19 mouse cellular contexts compared by ENCODE assay signal in the genomic region with DNA sequence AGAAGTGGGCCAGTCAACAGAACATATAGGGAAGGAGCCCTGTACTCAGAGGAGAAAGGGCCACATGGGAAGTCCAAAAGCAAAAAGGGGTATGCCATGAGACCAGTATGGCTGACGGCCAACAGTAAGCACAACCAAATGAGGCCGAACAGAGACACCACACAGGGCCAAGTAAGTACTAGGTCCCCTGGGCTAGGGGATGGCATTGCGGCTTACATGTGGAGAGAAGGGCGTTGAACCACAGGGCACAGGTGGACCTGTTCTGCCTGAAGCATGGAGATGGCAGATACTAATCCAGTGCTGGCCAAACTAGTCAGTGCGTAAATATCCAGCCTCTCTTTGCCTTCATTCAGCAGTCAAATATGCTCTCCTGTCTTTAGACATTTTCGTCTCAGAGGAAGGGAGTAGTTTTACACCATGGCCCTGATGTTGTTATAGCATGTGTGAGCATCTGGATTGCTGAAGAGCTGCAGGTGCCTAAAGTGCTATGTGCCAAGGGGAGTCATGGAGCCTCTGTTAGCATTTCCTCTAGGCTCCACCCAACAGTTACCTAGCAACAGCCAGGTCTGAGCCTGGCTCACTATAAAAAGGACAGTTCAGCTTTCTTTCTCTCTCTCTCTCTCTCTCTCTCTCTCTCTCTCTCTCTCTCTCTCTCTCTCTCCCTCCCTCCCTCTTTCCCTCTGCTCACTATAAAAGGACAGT. TPM values are rescaled to one million over a fixed set of nuclear protein-coding genes. Genes with fewer than 3 reads are reported as not detected.
DNase-seq lines count a peak whose midpoint lies in the region; ATAC-seq and TF ChIP-seq lines count a peak whose summit lies in the region.
"Had no signal": no experiment of that assay in that cellular context is flagged by ENCODE, and none has a peak within 500 bp of the region (broad histone marks: within the 10 kb centered on the region; RNA-seq: fewer than 3 reads in every experiment).

No protein-coding gene starts in this region.

- no peak overlapping the region for H3K27ac ChIP-seq in hindbrain, embryonic 13.5 days
- no peak overlapping the region for H3K27ac ChIP-seq in hindbrain, embryonic 12.5 days
- no peak overlapping the region for H3K27ac ChIP-seq in lung, postnatal 0 days (ENCODE audit: low read length)
- no peak overlapping the region for H3K27ac ChIP-seq in midbrain, embryonic 16.5 days (ENCODE audit: low read length)
- H3K27ac ChIP-seq: kidney, embryonic 15.5 days; stomach, embryonic 15.5 days had no signal

- no peak for TF ChIP-seq EP300 in lung, postnatal 0 days (IDR thresholded peaks at IDR 0.05)

- no peak for TF ChIP-seq CTCF in lung, postnatal 0 days (IDR thresholded peaks at IDR 0.05)
- TF ChIP-seq CTCF in brain, embryonic 14.5 days (IDR thresholded peaks at IDR 0.05; ENCODE audit: borderline replicate concordance, extremely low read depth, insufficient read depth, insufficient read length): no peak

- H3K27me3 ChIP-seq in hindbrain, embryonic 13.5 days: no peaks in the 10 kb centered on the region
- H3K27me3 ChIP-seq in hindbrain, embryonic 12.5 days: no peaks in the 10 kb centered on the region
- no peaks in the 10 kb centered on the region for H3K27me3 ChIP-seq in lung, postnatal 0 days (replicated peaks; ENCODE audit: insufficient read depth, low read length)
- H3K27me3 ChIP-seq in midbrain, embryonic 16.5 days (ENCODE audit: control insufficient read depth, insufficient read depth, low read depth, low read length): no peaks in the 10 kb centered on the region
- H3K27me3 ChIP-seq: kidney, embryonic 15.5 days; stomach, embryonic 15.5 days had no signal

- no peak for TF ChIP-seq POLR2A in brain, embryonic 14.5 days (IDR thresholded peaks at IDR 0.05; ENCODE audit: borderline replicate concordance, extremely low read depth, insufficient read depth, insufficient read length, poor library complexity, severe bottlenecking)

- ATAC-seq in hindbrain, embryonic 13.5 days (ENCODE audit: low FRiP score): peak; percentile 36; the same call in 1 of the 2 replicates
- ATAC-seq in hindbrain, embryonic 12.5 days (ENCODE audit: low FRiP score): no peak
- peak; percentile 40; the same call in 1 of the 2 replicates for ATAC-seq in lung, postnatal 0 days
- peak; percentile 80 for ATAC-seq in midbrain, embryonic 16.5 days
- ATAC-seq: inflammation-experienced regulatory T-cells, adult 6 months had no signal

- no peak overlapping the region for H3K9ac ChIP-seq in hindbrain, embryonic 13.5 days
- no peak overlapping the region for H3K9ac ChIP-seq in hindbrain, embryonic 12.5 days
- H3K9ac ChIP-seq in lung, postnatal 0 days (replicated peaks; ENCODE audit: low read depth): no peak overlapping the region
- no peak overlapping the region for H3K9ac ChIP-seq in midbrain, embryonic 16.5 days (ENCODE audit: low read depth, low read length)
- H3K9ac ChIP-seq: kidney, embryonic 15.5 days; stomach, embryonic 15.5 days had no signal

- no peaks in the 10 kb centered on the region for H3K9me3 ChIP-seq in hindbrain, embryonic 13.5 days
- H3K9me3 ChIP-seq in hindbrain, embryonic 12.5 days (replicated peaks): no peaks in the 10 kb centered on the region
- H3K9me3 ChIP-seq in lung, postnatal 0 days (ENCODE audit: low read length): no peaks in the 10 kb centered on the region
- no peaks in the 10 kb centered on the region for H3K9me3 ChIP-seq in midbrain, embryonic 16.5 days (replicated peaks; ENCODE audit: control insufficient read depth, low read length, poor library complexity, severe bottlenecking)
- H3K9me3 ChIP-seq: G1E; kidney, embryonic 15.5 days; stomach, embryonic 15.5 days had no signal

- WGBS in hindbrain, embryonic 13.5 days: 89% methylated on average over 6 of the region's 6 CpGs
- 91% methylated on average over 6 of the region's 6 CpGs for WGBS in hindbrain, embryonic 12.5 days
- 78% methylated on average over 6 of the region's 6 CpGs for WGBS in lung, postnatal 0 days
- 86% methylated on average over 6 of the region's 6 CpGs for WGBS in midbrain, embryonic 16.5 days

- no peak overlapping the region for H3K4me3 ChIP-seq in hindbrain, embryonic 13.5 days
- H3K4me3 ChIP-seq in hindbrain, embryonic 12.5 days: no peak overlapping the region
- no peak overlapping the region for H3K4me3 ChIP-seq in lung, postnatal 0 days (ENCODE audit: low read depth, low read length)
- H3K4me3 ChIP-seq in midbrain, embryonic 16.5 days (ENCODE audit: low read depth, low read length): no peak overlapping the region
- H3K4me3 ChIP-seq: erythroblast, embryonic 14.5 days; kidney, embryonic 15.5 days; stomach, embryonic 15.5 days had no signal

- H3K4me1 ChIP-seq in hindbrain, embryonic 13.5 days (replicated peaks): no peaks in the 10 kb centered on the region
- no peaks in the 10 kb centered on the region for H3K4me1 ChIP-seq in hindbrain, embryonic 12.5 days
- H3K4me1 ChIP-seq in lung, postnatal 0 days (ENCODE audit: insufficient read depth, low read depth, low read length): no peaks in the 10 kb centered on the region
- H3K4me1 ChIP-seq in midbrain, embryonic 16.5 days (ENCODE audit: control insufficient read depth, insufficient read depth, low read length): no peaks in the 10 kb centered on the region
- H3K4me1 ChIP-seq: kidney, embryonic 15.5 days; stomach, embryonic 15.5 days had no signal

- H3K4me2 ChIP-seq in hindbrain, embryonic 13.5 days: no peak overlapping the region
- no peak overlapping the region for H3K4me2 ChIP-seq in hindbrain, embryonic 12.5 days (replicated peaks)
- H3K4me2 ChIP-seq in lung, postnatal 0 days (replicated peaks; ENCODE audit: low read depth, low read length): no peak overlapping the region
- no peak overlapping the region for H3K4me2 ChIP-seq in midbrain, embryonic 16.5 days (ENCODE audit: low read length)
- H3K4me2 ChIP-seq: kidney, embryonic 15.5 days; stomach, embryonic 15.5 days had no signal

- DNase-seq in lung, postnatal 0 days (ENCODE audit: low spot score): no peak
- DNase-seq in lung, postnatal 4 days: no peak
- peak; percentile 16 for DNase-seq in brain, embryonic 14.5 days (ENCODE audit: low read depth)
- DNase-seq in adrenal gland, adult 8-10 months: no peak
- DNase-seq: cerebellum, adult 11 months; cerebellum, postnatal 14 days; gastrocnemius, postnatal 25 days; heart, postnatal 14 days; lung, postnatal 10 days; right cerebral cortex, adult 18-20 months; spleen, adult 18-20 months had no signal

- no peaks in the 10 kb centered on the region for H3K36me3 ChIP-seq in hindbrain, embryonic 13.5 days
- H3K36me3 ChIP-seq in hindbrain, embryonic 12.5 days: no peaks in the 10 kb centered on the region
- no peaks in the 10 kb centered on the region for H3K36me3 ChIP-seq in lung, postnatal 0 days (ENCODE audit: insufficient read depth, low read length)
- H3K36me3 ChIP-seq in midbrain, embryonic 16.5 days (ENCODE audit: control insufficient read depth, insufficient read depth, low read length): no peaks in the 10 kb centered on the region
- H3K36me3 ChIP-seq: G1E; kidney, embryonic 15.5 days; stomach, embryonic 15.5 days had no signal

RNA-seq across cellular contexts. Expression of gene Tet2, which starts 14.6 kb away (rescaled TPM):
- 21.7 and 24.6 TPM in 2 replicates for polyA plus RNA-seq in hindbrain, embryonic 13.5 days (2015; fragmentation: Nextera tagmentation; extraction: Ambion mirVana)
- 26.1 and 28.3 TPM in 2 replicates for polyA plus RNA-seq in hindbrain, embryonic 12.5 days (2016; fragmentation: Nextera tagmentation; extraction: Ambion mirVana)
- polyA plus RNA-seq in lung, postnatal 0 days (2015; fragmentation: Nextera tagmentation; extraction: Ambion mirVana): 14.6 and 16.1 TPM in 2 replicates
- 16.8 and 31.7 TPM in 2 replicates for polyA plus RNA-seq in brain, embryonic 14.5 days (2012; rRNA removed)
- 20.6 and 22.2 TPM in 2 replicates for polyA plus RNA-seq in midbrain, embryonic 16.5 days (2015; fragmentation: Nextera tagmentation; extraction: Ambion mirVana)
- 10 to 100 TPM; 27.6 to 77.3 (median 50.2) TPM for total RNA-seq in adrenal gland, adult 8-10 months (2022)
